Mouse (Mus musculus): ENCODE results near the gene Gfi1b.

GRCm38 (mm10) chr2:28563303-28563702 lies 58.5 kb downstream of the Gfi1b start, which contains the start of gene Cel:
- TF ChIP-seq POLR2A (IDR thresholded peaks at IDR 0.05; ENCODE audit: low read depth, low read length) (no peak), CTCF (IDR thresholded peaks at IDR 0.05; ENCODE audit: borderline replicate concordance, insufficient read depth, low read length) (no peak)

Data from embryonic fibroblast, embryonic 13.5 days (primary cell).